Mouse (Mus musculus): ENCODE results near the gene Nrp2.

Nrp2 gene

DNA sequence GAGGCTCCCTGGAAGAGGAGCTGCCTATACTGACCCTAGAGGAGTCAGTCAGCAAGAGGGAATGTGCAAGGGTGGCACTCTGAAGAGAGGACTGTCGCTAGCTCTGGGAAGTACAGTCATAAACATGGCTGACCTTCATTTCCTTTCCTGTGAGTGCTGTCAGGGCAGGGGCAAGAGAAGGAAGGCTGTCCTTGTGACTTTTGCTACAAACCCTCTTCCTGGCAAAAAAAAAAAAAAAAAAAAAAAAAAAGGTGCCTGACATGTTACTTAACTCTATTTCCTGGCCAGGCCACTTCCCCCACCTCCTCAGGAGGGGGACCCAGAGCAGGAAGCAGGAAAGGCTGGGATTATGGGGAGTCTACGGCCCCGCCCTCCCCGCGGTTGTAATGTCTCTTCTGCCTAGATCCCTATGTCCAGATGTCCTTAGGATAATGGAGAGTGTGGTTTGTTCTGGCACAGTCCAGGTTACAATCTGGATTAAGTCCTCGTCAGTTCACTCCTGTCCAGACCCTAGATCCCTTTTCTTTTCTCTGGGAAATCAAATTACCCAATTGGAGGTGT, 21.5 kb downstream of the Nrp2 start:
- DNase-seq, result no peak

GRCm38 (mm10) chr1:62725032-62725678, 22.1 kb downstream of the Nrp2 start:
- no peak for DNase-seq

DNA sequence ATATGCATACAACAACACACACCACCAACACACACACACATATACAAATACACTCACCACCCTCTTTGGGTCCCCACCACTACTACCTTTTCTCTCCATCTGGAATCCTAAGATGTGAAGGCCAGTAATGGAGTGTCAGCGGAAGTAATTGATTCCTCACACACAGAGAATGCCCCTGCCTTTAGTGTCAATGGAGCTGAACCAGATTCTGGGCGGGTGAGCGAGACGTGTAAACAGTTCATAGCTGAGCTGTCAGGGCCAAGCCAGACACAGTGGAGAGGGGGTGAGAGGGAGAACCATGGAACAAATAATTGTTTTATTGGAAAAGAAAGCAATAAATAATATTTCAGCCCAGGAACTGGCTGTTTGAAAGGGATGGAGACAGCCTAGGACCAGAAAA, 24.1 kb downstream of the Nrp2 start:
- DNase-seq, result no peak

GRCm38 (mm10) chr1:62728421-62728820, 25.3 kb downstream of the Nrp2 start:
- DNase-seq, result no peak

DNA sequence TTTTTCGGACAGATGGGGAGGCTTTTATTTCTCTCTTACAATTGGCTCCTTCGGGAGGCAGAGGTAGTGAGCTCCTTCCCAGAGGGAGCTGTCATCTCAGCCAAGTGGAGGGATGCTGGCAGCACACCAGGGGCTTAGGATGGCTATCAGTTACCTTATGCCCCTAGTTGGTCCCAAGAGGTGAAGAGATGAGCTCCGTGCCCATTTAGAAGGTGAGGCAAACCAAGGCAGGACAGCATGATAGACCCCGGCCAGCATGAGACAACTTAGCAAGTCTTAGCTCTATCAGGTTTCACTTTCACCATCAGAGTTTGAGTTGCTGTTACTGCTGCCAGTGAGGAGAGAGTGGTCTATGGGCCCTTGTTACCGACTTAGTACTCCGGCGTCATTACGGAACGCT, 25.8 kb downstream of the Nrp2 start:
- no peak for DNase-seq

DNA sequence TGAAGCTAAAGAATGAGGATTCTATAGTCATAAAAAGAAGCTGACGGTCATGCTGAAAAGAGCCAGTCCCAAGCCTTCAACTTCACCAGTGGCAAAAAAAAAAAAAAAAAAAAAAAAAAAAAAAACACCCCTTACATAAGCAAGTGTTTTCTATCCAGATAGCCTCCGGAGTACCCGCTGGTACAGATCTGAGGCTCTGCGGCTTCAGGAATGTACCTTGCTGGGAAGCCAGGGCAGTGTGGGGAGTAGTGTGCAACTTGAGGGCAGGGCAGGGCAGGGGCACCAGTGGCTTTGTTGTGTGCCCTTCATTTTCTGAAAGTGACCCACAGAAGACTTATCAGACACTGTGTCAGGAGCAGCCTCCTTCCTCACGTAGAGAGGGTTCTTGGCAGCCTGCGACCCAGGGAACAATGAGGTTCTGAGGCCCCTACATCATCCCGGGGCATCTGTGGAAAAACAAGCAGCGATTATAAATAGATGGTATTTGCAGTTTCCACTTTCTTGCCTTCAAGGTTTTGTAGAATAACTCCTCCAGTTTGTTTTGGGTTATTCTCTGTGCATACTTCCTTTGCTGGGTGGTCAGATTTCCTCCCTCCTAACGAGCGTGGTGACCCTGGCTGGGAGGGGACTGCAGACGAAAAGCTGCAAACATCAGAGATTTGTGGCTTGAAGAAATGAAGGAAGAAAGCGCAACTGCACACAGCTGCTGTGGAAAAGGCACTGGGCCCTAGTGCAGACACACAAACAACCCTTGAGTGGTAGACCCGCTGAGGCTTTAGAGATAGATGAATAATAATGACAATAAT, 26.5 kb downstream of the Nrp2 start:
- DNase-seq, result no peak

GRCm38 (mm10) chr1:62732036-62732435, 29.0 kb downstream of the Nrp2 start:
- DNase-seq, result no peak

DNA sequence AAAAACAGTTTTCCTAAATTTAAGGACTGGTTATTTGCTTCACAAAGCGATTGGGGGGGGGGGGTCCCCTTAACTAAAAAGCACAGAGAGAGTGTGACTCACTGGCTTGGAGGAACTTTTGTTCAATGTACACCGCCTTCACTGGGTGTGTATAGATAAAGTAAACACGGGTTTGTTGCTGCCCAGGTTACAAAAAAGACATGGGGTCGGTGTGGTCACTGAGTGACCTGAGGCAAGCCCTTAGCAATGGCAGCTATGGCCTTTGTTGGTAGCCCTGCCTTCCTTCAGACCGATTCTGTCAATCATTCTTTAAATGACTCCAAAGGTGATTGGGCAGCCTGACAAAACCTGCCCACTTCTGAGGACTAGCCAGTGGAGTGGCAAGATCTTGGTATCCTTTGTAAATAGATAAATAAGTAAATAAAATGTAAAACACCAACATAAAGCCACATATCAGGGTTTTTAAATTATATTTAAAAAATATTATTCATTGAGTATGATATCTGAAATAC, 31.4 kb downstream of the Nrp2 start:
- DNase-seq, result no peak

- no peak for DNase-seq
Measured at GRCm38 (mm10) chr1:62734980-62735379, 31.9 kb downstream of the Nrp2 start.

GRCm38 (mm10) chr1:62735835-62736234, 32.8 kb downstream of the Nrp2 start:
- no peak for DNase-seq

- DNase-seq, result no peak
Measured at GRCm38 (mm10) chr1:62736455-62737012, 33.4 kb downstream of the Nrp2 start.

- DNase-seq, result no peak
Measured at GRCm38 (mm10) chr1:62738165-62738564, 35.1 kb downstream of the Nrp2 start.

DNA sequence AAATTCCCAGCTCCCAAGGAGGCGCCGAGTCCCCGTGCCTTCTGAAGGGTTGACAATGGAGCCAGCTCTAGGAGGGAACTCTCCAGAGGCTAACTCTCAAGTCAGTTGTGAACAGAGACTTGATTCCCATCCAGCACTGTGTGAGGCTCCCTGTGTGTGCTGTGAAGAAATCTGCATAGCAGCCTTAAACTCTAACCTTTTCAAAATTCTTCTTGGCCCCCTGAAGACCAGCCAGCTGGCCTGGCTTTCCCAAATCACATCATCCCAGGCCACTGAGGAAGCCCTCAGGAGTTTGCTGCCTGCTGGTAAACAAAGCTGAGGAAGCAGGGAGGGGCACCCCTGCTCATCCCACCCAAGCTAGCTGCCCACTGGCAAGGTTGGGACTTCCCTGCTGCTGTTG, 39.0 kb downstream of the Nrp2 start:
- no peak for DNase-seq

GRCm38 (mm10) chr1:62743064-62743694, 40.1 kb downstream of the Nrp2 start:
- no peak for DNase-seq

DNA sequence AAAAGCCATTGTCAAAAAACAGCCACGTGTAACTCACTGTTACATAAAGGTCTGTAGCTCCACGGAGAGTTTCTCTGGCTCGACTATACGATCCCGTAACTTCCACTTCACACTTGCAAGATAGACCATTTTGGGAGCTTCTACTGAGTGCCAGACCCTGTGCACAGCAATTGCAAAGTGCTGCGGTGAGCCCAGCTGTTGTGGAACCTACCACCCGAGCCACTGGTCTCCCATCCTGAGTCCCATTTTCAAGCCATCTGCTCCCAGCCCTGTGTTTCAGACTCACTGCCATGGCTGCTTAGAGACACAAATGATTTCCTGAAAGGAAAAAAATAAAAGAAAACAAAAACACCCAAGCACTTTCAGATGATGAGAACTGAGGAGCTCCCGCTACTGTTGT, 42.8 kb downstream of the Nrp2 start:
- DNase-seq, result no peak

DNA sequence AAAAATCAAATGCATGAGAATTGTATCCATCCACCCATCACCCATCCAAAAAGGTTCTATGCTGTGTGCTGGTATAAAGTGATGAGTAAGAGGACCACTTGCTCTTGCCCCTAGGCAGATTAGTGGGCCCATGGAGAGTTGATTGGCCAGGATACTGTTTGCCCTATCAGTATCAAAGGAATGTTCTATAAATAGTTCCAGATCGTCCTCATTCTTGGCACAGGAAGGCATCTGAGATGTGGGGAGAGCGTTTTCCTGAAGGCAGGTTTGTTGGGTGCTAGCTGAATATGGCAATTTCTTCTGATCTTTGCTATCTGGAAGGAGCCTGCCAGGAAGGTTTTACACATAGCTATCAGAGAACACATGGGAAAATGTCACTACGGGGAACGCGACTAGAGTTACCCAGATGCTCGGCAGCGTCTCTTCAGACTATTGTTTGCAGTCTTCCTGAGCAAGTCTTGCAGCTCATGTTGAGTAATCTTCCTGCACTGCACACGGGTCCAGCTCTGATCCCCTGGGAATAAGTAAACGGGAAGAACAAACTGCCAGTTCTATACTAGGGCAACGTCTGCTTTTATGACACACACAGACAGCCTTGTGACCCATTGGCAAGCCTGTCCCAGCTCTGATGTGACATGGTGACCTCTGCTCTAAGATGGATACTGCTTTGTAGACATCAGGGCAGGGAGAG, 44.5 kb downstream of the Nrp2 start:
- no peak for DNase-seq

DNA sequence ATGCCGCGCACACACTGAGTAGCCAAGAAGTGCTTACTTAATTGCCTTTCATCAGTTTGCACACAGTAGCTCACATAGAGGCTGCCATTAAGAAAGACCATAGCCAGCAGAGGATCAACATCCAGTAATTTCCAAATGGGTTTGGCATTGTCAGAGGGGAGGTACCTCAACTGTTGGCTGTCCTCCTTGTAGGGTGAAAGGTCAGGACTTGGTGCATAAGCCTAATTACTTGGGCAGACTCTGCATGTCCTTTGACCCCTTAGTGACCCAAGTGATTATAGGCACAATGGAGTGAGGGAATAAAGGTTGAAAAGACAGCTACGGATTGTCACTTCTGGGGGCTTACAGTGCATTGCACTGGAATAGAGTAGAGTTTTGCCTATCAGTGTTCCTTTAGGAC, 45.3 kb downstream of the Nrp2 start:
- no peak for DNase-seq

GRCm38 (mm10) chr1:62749716-62750115, 46.6 kb downstream of the Nrp2 start:
- no peak for DNase-seq

DNA sequence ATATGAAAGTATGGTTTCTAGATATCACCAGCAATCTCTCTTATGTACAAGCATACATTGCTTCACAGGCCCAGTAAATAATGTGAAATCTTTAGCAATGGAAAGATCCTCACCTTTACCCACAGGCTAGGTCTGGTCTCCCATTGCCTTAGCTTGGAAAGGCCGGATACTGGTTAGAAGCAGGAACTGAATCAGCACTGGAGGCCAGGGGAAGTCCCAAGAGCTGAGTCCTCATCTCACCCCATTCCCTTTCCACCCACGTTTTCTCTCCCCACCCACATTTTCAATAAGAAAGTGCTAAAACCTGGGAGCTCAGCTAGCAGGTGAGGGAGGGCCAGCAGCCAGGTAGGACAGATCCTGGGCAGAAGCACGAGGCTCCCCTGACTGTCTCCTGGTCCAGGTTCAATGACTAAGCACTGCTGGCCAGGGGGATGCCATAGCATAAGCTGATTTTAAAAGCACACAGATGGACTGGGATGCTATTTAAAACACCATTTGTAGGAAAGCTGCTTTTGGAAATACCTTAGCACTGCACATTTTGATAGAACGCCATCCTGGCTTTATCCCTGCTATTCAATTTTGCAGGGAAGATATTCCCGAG, 47.4 kb downstream of the Nrp2 start:
- DNase-seq, result no peak

DNA sequence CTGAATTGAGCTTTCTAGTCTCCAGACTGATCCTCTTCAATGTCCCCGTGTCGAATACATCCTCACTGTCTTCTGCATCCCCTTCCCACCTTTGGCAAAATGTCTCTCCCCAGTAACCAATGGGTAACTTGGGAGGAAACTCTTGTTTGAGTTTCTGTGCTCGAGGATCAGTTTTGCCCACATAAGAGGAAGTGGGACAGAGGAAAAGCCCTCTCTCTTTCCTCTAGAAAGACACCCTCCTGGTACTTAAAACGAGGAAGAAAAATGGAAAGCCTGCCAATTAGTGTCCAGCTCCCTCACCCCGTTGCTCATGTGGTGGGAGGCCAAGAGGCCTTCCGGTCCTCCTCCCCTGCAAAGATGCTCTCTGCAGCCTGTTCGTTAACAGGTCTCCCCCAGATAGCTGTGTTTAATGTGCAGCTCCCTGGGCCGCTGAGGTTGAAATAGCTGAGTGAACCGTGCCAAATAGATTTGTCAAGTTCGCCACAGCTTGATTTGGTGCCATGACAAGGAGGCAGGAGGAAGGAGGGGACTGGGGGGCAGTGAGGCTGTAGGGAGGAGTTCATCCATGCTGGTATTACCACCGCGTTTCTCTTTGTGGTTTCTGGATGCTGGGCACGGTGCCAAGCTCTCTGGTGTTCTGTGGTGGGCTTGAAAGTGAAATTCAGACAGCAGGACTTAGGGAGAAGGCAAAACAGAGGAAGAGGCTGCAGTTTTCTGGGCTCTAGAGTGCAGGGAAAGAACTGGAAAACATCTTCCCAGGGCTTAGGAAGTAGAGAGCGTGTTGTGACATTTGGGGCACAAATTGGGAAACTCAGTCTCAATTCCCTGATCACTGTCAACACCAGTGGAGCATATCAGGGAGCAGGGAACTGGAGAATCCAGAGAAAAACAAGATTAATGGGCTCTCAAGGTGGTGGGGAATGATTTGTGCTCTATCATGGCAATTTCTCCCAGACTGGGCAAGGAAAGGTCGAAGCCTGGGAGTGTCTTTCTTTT, 48.2 kb downstream of the Nrp2 start:
- no peak for DNase-seq

- no peak for DNase-seq
Measured at GRCm38 (mm10) chr1:62752055-62752454, 49.0 kb downstream of the Nrp2 start.
